Mouse (Mus musculus) lung, postnatal 36 days (tissue): ENCODE measurements around the gene Tmem177.

ENCODE experiments used
- DNase-seq: peaks from one replicate; pipeline ENCODE4 v3.0.0; 2022; ENCODE audit warnings: mixed read lengths

Tmem177 gene

DNA sequence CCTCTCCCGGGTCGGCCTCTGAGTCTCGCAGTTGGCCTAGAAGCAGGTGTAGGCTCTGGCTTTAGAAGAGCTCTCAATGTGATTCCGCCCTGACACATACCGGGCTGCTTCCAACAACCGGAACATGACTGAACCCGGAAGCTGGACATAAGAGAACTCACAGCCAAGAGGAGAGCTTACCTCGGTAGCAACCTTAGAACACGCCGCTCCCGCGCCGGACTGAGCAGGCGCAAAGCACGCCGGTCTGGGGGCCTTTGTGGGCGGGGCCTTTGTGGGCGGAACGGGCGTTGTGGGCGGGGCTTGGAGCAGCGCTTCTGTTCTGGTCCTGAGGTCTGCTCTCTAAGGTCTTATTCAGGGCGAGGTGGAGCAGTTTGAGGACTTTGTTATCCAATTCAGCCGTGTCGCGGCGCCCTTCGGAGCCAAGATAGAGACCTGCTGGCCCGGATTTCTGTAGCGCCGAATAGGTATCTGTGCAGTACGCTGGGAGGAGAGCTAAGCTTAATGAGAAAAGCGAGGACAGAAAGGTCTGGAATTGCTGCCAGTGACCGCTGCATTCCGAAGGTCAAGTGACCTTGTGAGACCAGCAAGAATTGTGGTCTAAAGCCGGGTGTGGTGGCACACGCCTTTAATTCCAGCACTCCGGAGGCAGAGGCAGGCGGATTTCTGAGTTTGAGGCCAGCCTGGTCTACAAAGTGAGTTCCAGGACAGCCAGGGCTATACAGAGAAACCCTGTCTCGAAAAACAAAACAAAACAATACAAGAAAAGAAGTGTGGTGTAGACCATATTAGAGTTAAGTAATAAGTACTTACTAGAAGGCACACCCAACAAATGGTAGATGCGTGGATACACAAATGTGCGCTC lies at the start of gene Tmem177:
TSS of gene Tmem177 (minus strand) at position 256 of the 862 bp plus-strand sequence.
- DNase-seq, result peak; percentile 97

DNA sequence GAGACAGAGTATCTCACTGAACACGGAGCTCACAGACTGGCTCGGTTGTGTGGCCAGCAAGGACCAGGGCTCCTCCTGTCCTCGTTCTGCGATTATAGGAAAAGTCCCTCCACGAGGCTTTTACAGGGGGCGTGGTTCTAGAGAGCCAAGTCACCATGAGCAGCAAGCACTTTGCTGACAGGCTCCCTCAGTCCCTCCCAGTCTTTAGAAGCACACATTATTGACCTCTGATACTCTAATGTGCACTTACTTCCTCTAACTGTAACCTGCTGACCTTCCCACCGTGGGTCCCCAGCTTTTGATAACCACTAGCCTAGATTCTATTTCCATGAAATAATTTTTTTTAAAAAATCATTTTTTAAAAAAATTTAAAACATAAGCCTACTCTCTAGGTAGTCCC lies 46.9 kb upstream of the Tmem177 start:
- DNase-seq, result no peak

DNA sequence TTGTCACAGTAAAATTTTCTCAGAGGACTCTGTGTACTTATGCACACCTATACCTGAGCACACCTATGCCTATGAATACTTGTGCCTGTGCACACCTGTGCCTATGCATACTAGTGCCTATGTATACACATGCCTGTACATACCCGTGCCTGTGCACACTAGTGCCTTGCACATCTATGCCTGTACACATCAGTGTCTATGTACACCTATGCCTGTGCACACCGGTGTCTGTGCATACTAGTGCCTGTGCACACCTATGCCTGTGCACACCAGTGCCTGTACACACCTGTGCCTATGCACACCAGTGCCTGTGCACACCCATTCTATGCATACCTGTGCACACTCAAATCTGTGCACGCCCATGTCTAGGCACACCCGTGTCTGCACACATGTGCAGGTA lies 46.5 kb upstream of the Tmem177 start:
- no peak for DNase-seq

- DNase-seq, result no peak
Measured at GRCm38 (mm10) chr1:119957716-119958222, 44.8 kb upstream of the Tmem177 start.

GRCm38 (mm10) chr1:119954680-119955079 lies 41.7 kb upstream of the Tmem177 start:
- no peak for DNase-seq

DNA sequence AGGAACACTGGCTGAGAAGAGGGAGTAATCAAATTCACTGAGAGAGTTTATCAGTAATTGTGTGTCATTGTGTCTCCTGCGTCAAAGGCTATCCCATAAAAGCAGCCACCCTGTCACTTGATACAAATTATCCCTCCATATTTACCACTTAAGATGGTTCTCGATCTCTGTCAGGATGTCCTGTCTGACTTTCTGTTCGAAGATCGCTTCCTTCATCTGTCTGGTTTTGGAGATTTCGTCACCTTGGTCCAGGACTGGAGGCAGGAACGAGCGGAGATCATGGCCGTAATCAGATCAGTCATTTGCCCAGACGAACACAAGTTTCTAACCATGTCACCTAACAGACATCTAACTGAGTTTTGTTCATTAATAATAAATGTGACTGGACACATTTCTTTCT lies 40.4 kb upstream of the Tmem177 start:
- DNase-seq, result no peak

GRCm38 (mm10) chr1:119950086-119950485 lies 37.1 kb upstream of the Tmem177 start:
- no peak for DNase-seq

DNA sequence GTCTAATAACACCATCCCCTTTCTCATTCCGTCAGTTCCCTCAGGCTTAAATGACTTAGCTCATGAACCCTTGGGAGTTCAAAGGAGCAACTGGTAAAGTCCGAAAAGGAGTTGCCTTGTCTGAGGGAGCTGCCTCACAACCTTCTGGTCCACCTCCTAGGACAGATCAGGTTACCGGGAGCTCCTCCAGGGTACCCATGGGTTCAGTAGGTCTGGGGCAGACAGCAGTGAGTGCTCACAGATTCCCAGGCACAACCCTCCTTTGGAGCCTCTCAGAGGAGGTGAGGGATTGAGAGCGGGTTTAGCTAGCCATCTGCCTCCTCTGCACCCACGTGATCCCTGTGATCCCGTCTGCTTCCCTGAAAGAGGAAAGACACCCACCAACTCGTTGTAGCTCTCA lies 23.9 kb upstream of the Tmem177 start:
- DNase-seq, result no peak

- DNase-seq, result no peak
Measured at GRCm38 (mm10) chr1:119931421-119932150, 18.6 kb upstream of the Tmem177 start.

DNA sequence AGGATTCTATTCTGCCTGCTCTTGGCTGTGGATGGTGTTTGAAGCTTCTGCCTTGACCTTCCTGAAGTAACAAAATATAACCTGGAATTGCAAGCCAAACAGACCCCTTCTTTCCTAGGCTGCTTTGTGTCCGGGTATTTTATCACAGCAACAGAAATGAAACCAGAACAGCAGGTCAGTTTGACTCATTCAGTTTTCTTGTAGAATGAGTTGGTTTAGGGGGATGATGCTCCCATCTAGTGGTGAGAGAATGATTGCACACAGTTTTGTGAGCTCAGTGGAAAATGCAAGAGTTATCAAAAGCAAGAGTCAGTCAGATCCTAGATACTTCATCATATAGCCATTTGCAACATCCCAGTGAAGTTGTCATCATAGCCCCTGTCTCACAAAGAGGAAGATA lies 16.7 kb upstream of the Tmem177 start:
- DNase-seq, result peak; percentile 33

- peak; percentile 48 for DNase-seq
Measured at GRCm38 (mm10) chr1:119919299-119919698, 6.3 kb upstream of the Tmem177 start.

GRCm38 (mm10) chr1:119916823-119917371 lies 3.9 kb upstream of the Tmem177 start:
- no peak for DNase-seq

DNA sequence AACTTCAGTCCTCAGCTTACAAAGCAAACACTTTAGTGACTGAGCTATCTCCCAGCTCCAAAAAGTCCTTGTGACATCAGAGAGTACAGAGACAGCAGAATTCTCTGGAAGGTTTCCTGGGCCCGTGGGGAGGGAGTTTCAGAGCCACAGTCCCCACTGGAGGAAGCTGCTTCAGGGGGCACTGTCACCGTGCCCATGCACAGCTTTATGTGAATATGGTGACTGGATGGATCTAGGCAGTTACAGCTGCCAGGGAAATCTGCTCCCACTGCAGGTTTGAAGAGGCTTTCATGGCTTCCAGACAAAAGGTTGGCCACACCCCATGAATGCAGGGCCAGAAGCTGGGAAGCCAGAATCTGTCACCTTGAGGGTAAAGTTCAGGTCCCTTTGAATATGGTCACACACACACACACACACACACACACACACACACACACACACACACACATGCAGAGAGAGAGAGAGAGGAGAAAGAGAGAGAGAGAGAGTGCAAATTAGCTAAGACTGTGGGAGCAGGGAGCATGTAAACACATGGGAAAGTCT lies 5.7 kb downstream of the Tmem177 start:
- DNase-seq, result peak; percentile 10

- DNase-seq, result no peak
Measured at GRCm38 (mm10) chr1:119903231-119903620, 9.8 kb downstream of the Tmem177 start.

- no peak for DNase-seq
Measured at GRCm38 (mm10) chr1:119902551-119903230, 10.3 kb downstream of the Tmem177 start.

GRCm38 (mm10) chr1:119899195-119900123 lies 13.5 kb downstream of the Tmem177 start:
- DNase-seq, result peak; percentile 26

- peak; percentile 78 for DNase-seq
Measured at GRCm38 (mm10) chr1:119894936-119895335, 18.1 kb downstream of the Tmem177 start.

GRCm38 (mm10) chr1:119893600-119893999 lies 19.4 kb downstream of the Tmem177 start:
- DNase-seq, result no peak

DNA sequence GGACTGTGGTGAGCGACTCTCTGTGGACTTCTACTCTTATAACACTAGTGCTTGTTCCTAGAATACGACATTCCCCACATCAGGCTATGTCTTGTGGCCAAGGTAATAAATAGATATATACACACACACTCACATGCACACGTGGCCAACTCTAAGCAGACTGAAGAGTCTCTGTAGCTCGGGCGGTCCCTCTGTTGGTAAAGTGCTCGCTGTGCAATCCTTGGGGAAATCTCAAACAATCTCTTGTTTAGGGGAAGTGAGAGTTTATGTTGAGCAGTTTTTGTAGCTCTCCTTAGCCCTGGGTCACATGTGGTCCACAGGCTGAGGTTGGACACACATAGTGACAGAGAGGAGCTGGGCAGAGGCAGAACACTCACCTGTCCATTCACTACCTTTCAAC lies 20.1 kb downstream of the Tmem177 start:
- no peak for DNase-seq

GRCm38 (mm10) chr1:119891865-119892264 lies 21.1 kb downstream of the Tmem177 start:
- no peak for DNase-seq

- DNase-seq, result peak; percentile 13
Measured at GRCm38 (mm10) chr1:119891149-119891548, 21.9 kb downstream of the Tmem177 start.
